Mouse (Mus musculus) hindbrain, embryonic 14.5 days (tissue): ENCODE data around the gene Galnt18. TPM values are rescaled to one million over a fixed set of nuclear protein-coding genes. Genes with fewer than 3 reads are reported as not detected.

ENCODE experiments used
- ATAC-seq: fragments of 200-750 bp; cut with Nextera tagmentation; 2 replicates; pipeline ENCODE4 v1.8.0; 2017; ENCODE audit warnings: moderate number of reproducible peaks, mild to moderate bottlenecking, moderate TSS enrichment, moderate library complexity; ENCODE audit not compliant: low FRiP score
- DNase-seq: peaks from one replicate; pipeline ENCODE4 v3.0.0-alpha.2; 2015; ENCODE audit warnings: low spot score
- H3K27ac ChIP-seq: fragments of 300-500 bp; sonication (generic); 2 replicates; pipeline ENCODE4 v1.5.1; 2014; ENCODE audit warnings: mild to moderate bottlenecking, moderate library complexity
- H3K27me3 ChIP-seq: fragments of 300-500 bp; sonication (generic); 2 replicates; pipeline ENCODE4 v1.6.1; 2014; ENCODE audit warnings: mild to moderate bottlenecking, low read length, mixed read lengths; ENCODE audit not compliant: control insufficient read depth, insufficient read depth
- H3K36me3 ChIP-seq: fragments of 300-500 bp; sonication (generic); replicated peaks from 2 replicates; pipeline ENCODE4 v1.6.1; 2014; ENCODE audit not compliant: control insufficient read depth, insufficient read depth
- H3K4me1 ChIP-seq: fragments of 300-500 bp; sonication (generic); replicated peaks from 2 replicates; pipeline ENCODE4 v1.6.1; 2014; ENCODE audit warnings: antibody characterized with exemption, low read length, mixed read lengths; ENCODE audit not compliant: control insufficient read depth, insufficient read depth
- H3K4me2 ChIP-seq: fragments of 300-500 bp; sonication (generic); replicated peaks from 2 replicates; pipeline ENCODE4 v1.6.1; 2014; ENCODE audit warnings: mild to moderate bottlenecking, moderate library complexity
- H3K4me3 ChIP-seq: fragments of 300-500 bp; sonication (generic); replicated peaks from 2 replicates; pipeline ENCODE4 v1.5.1; 2014; ENCODE audit warnings: mild to moderate bottlenecking, low read length
- H3K9ac ChIP-seq: fragments of 300-500 bp; sonication (generic); 2 replicates; pipeline ENCODE4 v1.6.1; 2014
- H3K9me3 ChIP-seq: fragments of 300-500 bp; sonication (generic); 2 replicates; pipeline ENCODE4 v1.6.1; 2016; ENCODE audit warnings: low read length; ENCODE audit not compliant: control insufficient read depth
- WGBS: fragments of 180-500 bp; shearing (Covaris S2); extraction: QIAGEN DNeasy Blood & Tissue Kit; methylation state at CpG from one replicate; pipeline ENCODE4 v1.1.7; 2014; 5-methylcytosine and 5-hydroxymethylcytosine counted together
- polyA plus RNA-seq: library from polyadenylated mRNA; unstranded; fragments of >200 nt; fragmentation: Nextera tagmentation; extraction: Ambion mirVana; gene quantifications from 2 replicates; pipeline ENCODE4 v1.2.1, GENCODE M21; 2014

Galnt18 gene
- polyA plus RNA-seq, 1 experiment from 2014 or later = 10.9 TPM

GRCm38 (mm10) chr7:111509167-111509854, 270.5 kb downstream of the Galnt18 start:
- Histone ChIP-seq H3K9me3 (no peaks in the 10 kb centered on the region), H3K4me1 (no peaks in the 10 kb centered on the region), H3K36me3 (no peaks in the 10 kb centered on the region), H3K9ac (no peak overlapping the region), H3K27me3 (no peaks in the 10 kb centered on the region), H3K27ac (no peak overlapping the region), H3K4me3 (no peak overlapping the region), H3K4me2 (no peak overlapping the region)
- ATAC-seq (no peak), DNase-seq (no peak)
- WGBS = 80% methylated on average over 2 of the region's 2 CpGs

GRCm38 (mm10) chr7:111500616-111501015, 279.2 kb downstream of the Galnt18 start:
- Histone ChIP-seq H3K9me3 (no peaks in the 10 kb centered on the region), H3K4me3 (no peak overlapping the region), H3K27ac (no peak overlapping the region), H3K36me3 (no peaks in the 10 kb centered on the region), H3K4me1 (no peaks in the 10 kb centered on the region), H3K27me3 (no peaks in the 10 kb centered on the region), H3K4me2 (no peak overlapping the region), H3K9ac (no peak overlapping the region)
- DNase-seq (no peak), ATAC-seq (no peak)
- WGBS = 70% methylated on average over 2 of the region's 2 CpGs

GRCm38 (mm10) chr7:111499255-111499790, 280.5 kb downstream of the Galnt18 start:
- 71% methylated on average over 2 of the region's 2 CpGs for WGBS

GRCm38 (mm10) chr7:111497191-111497590, 282.6 kb downstream of the Galnt18 start:
- Histone ChIP-seq H3K4me3 (no peak overlapping the region), H3K36me3 (no peaks in the 10 kb centered on the region), H3K27ac (no peak overlapping the region), H3K9ac (no peak overlapping the region), H3K4me1 (no peaks in the 10 kb centered on the region), H3K4me2 (no peak overlapping the region), H3K27me3 (no peaks in the 10 kb centered on the region), H3K9me3 (no peaks in the 10 kb centered on the region)
- ATAC-seq (no peak), DNase-seq (no peak)
- 69% methylated on average over 6 of the region's 6 CpGs for WGBS

More at GRCm38 (mm10) chr7:111499255-111499790, 280.5 kb downstream of the Galnt18 start:
- Histone ChIP-seq H3K9me3 (no peaks in the 10 kb centered on the region), H3K4me1 (no peaks in the 10 kb centered on the region), H3K36me3 (no peaks in the 10 kb centered on the region), H3K27me3 (no peaks in the 10 kb centered on the region), H3K27ac (no peak overlapping the region), H3K4me2 (no peak overlapping the region), H3K9ac (no peak overlapping the region), H3K4me3 (no peak overlapping the region)
- DNase-seq = no peak
- no peak for ATAC-seq

GRCm38 (mm10) chr7:111492242-111492949, 287.4 kb downstream of the Galnt18 start:
- H3K9ac ChIP-seq = no peak overlapping the region
- no peaks in the 10 kb centered on the region for H3K4me1 ChIP-seq
- ATAC-seq = no peak
- no peaks in the 10 kb centered on the region for H3K27me3 ChIP-seq
- no peaks in the 10 kb centered on the region for H3K9me3 ChIP-seq
- H3K36me3 ChIP-seq = no peaks in the 10 kb centered on the region
- 86% methylated on average over 5 of the region's 5 CpGs for WGBS
- H3K27ac ChIP-seq = no peak overlapping the region
- no peak overlapping the region for H3K4me2 ChIP-seq
- H3K4me3 ChIP-seq = no peak overlapping the region
- DNase-seq = no peak

GRCm38 (mm10) chr7:111491566-111491965, 288.2 kb downstream of the Galnt18 start:
- Histone ChIP-seq H3K27ac (no peak overlapping the region), H3K4me1 (no peaks in the 10 kb centered on the region), H3K4me2 (no peak overlapping the region), H3K27me3 (no peaks in the 10 kb centered on the region), H3K36me3 (no peaks in the 10 kb centered on the region), H3K9ac (no peak overlapping the region), H3K4me3 (no peak overlapping the region), H3K9me3 (no peaks in the 10 kb centered on the region)
- WGBS = 86% methylated on average over 2 of the region's 2 CpGs
- ATAC-seq (no peak), DNase-seq (no peak)

- H3K9me3 ChIP-seq = no peaks in the 10 kb centered on the region
- no peaks in the 10 kb centered on the region for H3K36me3 ChIP-seq
- no peaks in the 10 kb centered on the region for H3K4me1 ChIP-seq
- no peak overlapping the region for H3K4me3 ChIP-seq
- no peaks in the 10 kb centered on the region for H3K27me3 ChIP-seq
- ATAC-seq (no peak), DNase-seq (no peak)
- H3K9ac ChIP-seq = no peak overlapping the region
- H3K27ac ChIP-seq = no peak overlapping the region
- WGBS = 13% methylated on average over 3 of the region's 3 CpGs
- H3K4me2 ChIP-seq = no peak overlapping the region
These were observed 292.9 kb downstream of the Galnt18 start for GRCm38 (mm10) chr7:111486811-111487333.

GRCm38 (mm10) chr7:111483896-111484295, 295.9 kb downstream of the Galnt18 start:
- Histone ChIP-seq H3K9ac (no peak overlapping the region), H3K36me3 (no peaks in the 10 kb centered on the region), H3K4me3 (no peak overlapping the region), H3K27me3 (no peaks in the 10 kb centered on the region), H3K4me1 (no peaks in the 10 kb centered on the region), H3K27ac (no peak overlapping the region), H3K9me3 (no peaks in the 10 kb centered on the region), H3K4me2 (no peak overlapping the region)
- no peak for DNase-seq
- WGBS = 83% methylated on average over 4 of the region's 4 CpGs
- ATAC-seq = no peak

- no peak for DNase-seq
- no peaks in the 10 kb centered on the region for H3K36me3 ChIP-seq
- WGBS = 94% methylated on average over 3 of the region's 3 CpGs
- no peak for ATAC-seq
- no peak overlapping the region for H3K9ac ChIP-seq
- no peak overlapping the region for H3K27ac ChIP-seq
- no peak overlapping the region for H3K4me3 ChIP-seq
- no peaks in the 10 kb centered on the region for H3K4me1 ChIP-seq
- H3K4me2 ChIP-seq = no peak overlapping the region
- no peaks in the 10 kb centered on the region for H3K9me3 ChIP-seq
- H3K27me3 ChIP-seq = no peaks in the 10 kb centered on the region
These were observed 296.5 kb downstream of the Galnt18 start for GRCm38 (mm10) chr7:111483321-111483720.
